Mouse (Mus musculus) layer of hippocampus, adult 11-12 months (tissue): ENCODE measurements around the gene Amz1.

Source experiments
- DNase-seq: peaks from one replicate; pipeline ENCODE4 v3.0.0; 2022; ENCODE audit warnings: low spot score

Amz1 gene

GRCm38 (mm10) chr5:140723822-140724221 lies at the start of gene Amz1:
Gene Amz1 (plus strand): TSS chr5:140724127.
- peak; percentile 62 for DNase-seq

DNA sequence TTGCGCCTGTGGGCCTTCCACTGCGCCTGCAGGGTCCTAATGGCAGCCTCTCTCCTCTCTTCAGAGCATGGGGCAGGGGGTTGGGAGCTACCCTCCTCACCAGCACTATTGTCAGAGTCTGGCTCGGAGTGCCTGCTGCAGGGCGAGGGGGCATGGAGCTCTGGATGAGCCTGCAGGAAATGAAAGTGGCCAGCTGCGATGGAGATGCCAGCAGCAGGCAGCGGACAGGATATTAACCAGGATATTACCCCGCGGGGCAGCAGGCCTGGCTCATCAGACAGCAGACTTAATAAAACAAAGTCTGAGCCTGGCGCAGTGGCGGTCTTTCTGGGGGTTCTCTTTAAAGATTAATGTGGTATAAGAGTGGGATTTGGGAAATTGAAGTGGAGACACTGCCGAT lies 48.8 kb upstream of the Amz1 start:
- no peak for DNase-seq

DNA sequence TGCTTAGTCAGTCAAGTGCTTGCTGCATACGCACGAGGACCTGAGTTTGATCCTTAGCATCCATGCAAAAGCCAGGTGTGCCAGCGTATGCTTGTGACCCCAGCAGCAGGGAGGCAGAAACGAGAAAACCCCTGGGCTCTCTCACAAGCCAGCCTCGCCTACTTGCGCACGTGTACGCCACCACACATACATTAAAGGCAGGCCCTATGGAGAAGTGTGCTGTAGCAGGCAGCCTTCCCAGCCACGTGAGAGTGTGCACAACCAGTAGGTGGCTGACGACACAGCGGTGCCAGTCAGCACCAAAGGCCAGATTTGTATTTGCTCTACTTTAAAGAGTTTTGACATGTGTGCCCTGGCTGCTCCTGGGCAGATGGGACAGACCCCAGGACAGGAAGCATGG lies 48.3 kb upstream of the Amz1 start:
- no peak for DNase-seq

GRCm38 (mm10) chr5:140677137-140677536 lies 46.8 kb upstream of the Amz1 start:
- no peak for DNase-seq

- DNase-seq = no peak
These were observed 43.9 kb upstream of the Amz1 start for GRCm38 (mm10) chr5:140680051-140680450.

DNA sequence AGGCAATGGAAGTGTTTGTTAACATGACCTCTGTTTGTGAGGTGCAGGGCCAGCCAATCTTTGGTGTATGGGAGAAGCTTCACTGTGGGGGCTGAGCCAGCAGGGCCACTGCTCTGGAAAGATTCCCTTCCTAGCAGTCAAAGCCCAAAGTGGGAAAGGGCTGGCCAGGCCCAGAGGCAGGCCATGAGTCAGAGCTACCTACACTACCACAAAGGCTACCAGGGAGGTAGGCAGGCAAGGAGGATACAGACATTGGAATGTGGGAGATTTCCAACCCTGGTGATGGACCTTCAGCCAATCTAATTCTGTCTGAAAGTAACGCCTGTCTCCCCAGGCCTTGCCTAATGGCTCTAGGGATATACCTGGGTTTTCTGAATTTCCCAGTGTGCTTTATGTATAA lies 43.0 kb upstream of the Amz1 start:
- no peak for DNase-seq

DNA sequence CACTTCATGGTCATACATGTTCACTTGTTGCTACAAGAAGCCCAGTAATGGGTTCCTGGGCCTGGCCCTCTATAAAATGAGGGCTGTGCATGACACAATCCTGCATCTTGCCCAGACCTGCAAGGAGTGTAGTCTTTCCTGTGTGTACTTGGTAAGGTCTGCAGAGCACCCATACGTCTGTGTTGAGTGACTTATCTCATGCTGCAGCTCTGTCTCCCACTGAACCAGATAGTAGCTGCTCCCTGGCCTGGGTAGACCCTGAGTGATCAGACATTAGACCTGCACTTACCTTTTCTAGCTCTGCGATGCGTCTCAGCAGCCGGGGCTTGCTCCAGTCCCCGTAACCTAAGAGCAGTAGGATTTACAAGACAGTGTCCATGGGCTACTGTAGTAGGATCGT lies 41.8 kb upstream of the Amz1 start:
- DNase-seq = no peak

DNA sequence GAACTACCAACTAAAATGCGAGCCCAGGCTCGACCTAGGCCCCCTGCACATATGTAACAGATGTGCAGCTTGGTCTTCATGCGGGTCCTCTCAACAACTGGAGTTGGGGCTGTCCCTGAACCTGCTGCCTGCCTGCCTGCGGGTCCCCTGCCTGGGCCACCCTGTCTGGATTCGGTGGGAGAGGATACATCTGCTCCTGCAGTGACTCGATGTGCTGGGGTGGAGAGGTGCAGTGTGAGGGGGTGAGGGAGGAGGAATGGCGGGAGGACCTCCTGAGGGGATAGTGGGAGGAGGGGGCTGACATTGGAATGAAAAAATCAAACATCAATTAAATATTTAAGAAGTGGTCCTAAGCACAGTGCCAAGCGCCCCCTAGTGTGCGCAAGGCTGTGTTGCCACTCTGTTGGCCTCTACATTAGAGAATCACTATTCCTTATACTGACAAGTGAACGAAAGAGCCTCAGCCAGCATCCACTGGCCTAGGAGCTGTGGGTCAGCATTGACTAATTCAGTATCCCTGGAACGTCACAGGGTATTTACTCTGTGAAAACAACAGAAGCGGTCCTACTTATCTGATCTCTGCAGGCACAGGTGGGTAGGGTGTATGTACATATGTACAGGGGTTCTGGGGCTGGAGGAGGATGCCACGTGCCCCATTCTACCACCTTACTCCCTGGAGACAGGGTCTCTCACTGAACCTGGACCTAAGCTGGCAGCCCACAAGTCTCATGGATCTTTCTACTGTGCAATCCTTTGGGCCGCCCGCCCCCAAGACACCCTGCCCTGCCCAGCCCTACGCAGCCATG lies 39.4 kb upstream of the Amz1 start:
- peak; percentile 65 for DNase-seq

DNA sequence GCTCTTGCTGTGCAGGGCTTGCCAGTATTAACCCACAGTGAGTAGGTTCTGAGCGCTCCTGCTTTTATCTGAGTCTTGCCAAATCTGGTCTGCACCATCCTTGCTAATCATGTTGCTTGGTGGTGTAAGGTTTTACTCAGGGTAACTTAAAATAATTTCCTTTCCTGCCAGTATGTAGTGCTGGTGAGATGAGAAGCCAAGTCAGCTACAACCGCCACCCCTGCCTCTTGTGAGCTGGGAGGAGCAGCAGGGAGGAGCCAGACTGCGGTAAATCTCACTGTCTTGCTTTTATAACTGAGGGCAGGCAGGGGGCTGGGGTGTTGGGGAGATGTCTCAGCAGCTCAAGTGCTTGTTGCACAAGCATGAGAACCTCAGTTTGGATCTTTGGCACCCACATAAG lies 35.5 kb upstream of the Amz1 start:
- no peak for DNase-seq

DNA sequence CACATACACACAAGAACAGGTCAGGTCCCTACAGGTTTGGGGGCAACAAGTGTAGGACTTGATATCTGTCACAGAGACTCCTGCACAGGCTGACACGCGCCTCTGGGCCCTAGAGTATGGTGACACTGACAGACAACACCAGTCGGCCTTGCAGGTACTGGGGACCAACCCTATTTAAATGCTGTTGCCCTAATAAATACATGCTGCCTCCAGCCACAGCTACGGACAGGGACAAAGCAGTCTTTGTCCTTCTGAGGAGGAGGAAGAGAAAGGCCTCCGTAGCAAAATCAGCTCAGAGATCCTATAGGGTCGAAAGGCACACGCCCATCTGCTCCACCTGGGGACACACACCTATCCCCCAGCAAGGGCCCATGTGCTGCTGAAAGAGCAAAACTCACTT lies 27.9 kb upstream of the Amz1 start:
- no peak for DNase-seq

- no peak for DNase-seq
These were observed 24.2 kb upstream of the Amz1 start for GRCm38 (mm10) chr5:140699776-140700175.

DNA sequence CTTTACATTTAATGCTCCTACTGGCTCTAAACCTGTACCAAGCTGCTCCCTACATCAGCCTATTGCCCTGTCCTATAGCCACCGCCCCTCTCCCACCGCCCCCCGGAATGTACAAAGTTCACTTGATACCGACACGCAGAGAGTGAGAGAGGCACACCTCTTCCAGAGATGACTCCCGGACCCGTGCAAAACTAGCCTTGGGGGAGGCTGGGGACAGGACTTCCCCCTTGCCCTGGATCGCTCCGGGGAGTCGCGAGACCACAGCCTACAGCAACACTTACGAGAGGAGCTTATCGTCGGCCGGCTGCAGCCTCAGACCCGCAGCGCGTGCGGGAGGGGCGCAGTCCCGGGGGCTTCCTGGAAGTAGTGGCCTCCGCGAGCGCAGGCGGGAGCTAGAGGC lies 22.3 kb upstream of the Amz1 start:
- DNase-seq = no peak

GRCm38 (mm10) chr5:140702103-140702513 lies 21.8 kb upstream of the Amz1 start, which contains the start of gene Iqce:
Gene Iqce (minus strand): TSS chr5:140702378.
- peak; percentile 95 for DNase-seq

DNA sequence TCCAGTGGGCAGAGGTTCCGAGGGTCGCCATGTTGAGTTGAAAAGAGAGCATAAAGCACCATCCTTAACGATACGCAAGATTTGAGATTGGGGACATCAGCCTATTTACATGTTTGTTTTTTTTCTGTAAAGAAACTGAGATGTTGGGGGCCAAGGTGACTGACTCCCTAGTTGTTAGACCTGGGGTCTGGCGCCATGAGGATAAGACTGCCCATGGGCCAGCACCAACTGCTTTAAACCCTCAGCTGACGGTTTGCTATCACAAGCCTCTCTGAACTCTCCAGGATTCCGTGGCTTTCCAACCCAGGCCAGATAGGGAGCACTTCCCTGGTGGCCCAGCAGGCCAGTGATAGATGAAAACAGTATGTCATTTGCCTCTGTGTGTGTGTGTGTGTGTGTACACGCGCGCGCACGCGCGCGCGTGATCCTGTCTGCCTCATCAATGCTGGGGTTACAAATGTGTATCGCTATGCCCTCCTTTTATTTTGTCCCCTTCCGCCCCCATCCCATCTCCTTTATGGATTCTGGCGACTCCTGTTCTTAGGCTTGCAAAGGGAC lies 21.2 kb upstream of the Amz1 start:
- no peak for DNase-seq

DNA sequence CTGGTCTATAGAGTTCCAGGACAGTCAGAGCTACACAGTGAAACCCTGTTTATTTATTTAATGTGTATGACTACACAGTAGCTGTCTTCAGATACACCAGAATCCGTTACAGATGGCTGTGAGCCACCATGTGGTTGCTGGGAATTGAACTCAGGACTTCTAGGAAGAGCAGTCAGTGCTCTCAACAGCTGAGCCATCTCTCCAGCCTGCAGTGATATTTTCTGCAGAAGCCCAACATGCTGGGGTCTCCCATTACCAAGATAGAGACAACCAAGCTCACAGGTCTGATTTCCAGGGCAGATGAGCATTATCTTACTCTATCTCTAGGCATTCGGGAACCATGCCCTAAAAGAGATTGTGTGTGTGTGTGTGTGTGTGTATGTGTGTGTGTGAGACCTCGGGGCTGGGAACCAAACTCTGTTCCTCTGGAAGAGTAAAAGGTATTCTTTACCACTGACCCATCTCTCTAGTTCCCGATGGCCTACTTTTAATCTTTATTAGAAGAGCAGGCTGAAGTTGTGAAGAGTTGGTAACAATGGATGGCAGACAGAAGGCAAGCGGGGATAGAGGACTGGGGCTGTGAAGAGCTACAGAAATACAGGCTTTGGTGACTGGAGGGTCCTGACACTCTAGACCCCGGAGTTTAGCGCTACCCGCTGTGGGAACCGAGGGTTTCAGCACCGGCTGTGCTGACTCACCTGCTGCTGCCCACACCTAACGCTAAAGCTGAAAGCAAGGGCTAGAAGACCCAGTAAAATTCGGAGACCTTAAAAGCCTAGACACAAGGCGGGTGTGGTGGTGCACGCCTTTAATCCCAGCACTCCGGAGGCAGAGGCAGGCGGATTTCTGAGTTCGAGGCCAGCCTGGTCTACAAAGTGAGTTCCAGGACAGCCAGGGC lies 20.2 kb upstream of the Amz1 start:
- no peak for DNase-seq

GRCm38 (mm10) chr5:140704378-140705251 lies 19.3 kb upstream of the Amz1 start, which contains the start of gene Brat1:
Gene Brat1 (plus strand): TSS chr5:140705011.
- DNase-seq = peak; percentile 100

GRCm38 (mm10) chr5:140705501-140706171 lies 18.3 kb upstream of the Amz1 start:
- no peak for DNase-seq

DNA sequence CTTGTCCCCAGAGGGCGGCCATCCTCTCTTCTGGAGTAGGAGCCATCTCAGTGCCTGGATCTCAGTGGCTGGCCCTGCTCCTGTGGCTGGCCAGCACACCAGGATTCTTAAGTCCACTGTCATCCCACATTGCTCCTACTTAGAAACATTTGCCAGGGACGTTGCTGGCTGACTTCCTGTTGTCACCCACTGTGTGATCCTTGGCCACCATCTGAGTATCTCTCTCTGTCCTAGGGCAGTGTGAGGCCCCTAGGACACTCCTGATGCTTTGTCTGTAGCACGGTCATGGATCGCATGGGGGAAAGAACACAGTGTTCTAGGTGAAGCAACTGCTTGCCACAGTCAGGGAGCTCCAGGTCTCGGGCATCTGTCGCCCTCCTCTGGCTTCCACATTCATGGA lies 13.6 kb upstream of the Amz1 start:
- no peak for DNase-seq

DNA sequence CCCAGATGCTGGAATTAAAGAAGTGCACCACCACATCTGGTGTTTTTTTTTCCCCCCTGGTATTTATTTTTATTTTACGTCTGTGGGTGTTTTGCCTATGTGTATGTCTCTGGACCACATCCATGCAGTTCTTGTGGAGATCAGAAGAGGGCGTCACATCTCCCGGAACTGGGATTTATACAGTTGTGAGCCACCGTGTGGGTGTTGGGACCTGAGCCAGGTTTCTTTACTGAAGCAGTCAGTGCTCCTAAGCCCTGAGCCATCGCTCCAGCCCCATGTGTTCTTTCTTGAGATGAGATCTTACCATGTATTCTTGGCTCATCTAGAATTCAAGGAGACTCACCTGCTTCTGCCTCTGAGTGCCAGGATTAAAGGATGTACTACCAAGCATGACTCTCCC lies 12.9 kb upstream of the Amz1 start:
- no peak for DNase-seq

DNA sequence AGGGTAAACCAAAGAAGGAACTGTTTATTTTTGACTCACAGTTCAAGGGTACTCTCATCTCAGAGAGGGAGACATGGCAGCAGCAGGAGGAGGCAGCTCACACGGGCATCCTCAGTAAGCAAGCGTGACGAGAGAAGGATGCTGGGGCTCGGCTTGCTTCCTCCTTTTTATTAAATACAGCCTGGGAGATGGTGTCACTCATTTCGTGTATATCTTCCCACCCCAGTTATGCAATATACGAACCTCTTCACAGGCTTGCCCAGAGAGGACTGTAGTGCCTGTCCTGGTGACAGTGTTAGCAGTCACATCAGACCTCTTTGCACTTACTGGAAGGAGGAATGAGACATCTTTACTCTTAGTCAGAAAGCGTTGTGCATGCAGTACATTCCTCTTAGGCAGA lies 3.2 kb upstream of the Amz1 start:
- no peak for DNase-seq

DNA sequence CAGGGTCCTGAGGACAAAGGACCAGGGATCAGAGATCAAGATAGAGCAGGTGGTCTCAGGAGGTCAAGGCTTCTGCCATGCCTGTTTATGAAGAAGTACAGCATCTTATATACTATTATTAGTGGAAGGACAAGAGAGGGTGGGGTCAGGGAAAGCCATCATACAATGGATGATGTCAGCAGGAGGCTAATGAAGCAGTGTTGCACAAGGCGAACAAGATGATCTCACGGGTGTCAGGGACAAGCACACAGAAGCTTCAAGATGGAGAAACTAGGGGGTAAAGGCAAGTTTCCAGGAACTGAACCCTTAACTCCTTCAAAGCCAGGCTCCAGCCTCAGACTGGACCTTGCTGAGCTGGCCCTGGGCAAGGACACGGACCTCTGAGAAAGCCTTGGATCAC lies 1.8 kb upstream of the Amz1 start:
- DNase-seq = no peak
